Mouse (Mus musculus) forebrain, embryonic 16.5 days (tissue): ENCODE data around the gene Rps27l. TPM values are rescaled to one million over a fixed set of nuclear protein-coding genes. Genes with fewer than 3 reads are reported as not detected.

Source experiments
- ATAC-seq: fragments of 200-750 bp; cut with Nextera tagmentation; 2 replicates; pipeline ENCODE4 v1.8.0; 2017; ENCODE audit warnings: mild to moderate bottlenecking, moderate library complexity
- H3K27ac ChIP-seq: fragments of 300-500 bp; sonication (generic); 2 replicates; pipeline ENCODE4 v1.5.1; 2014; ENCODE audit warnings: low read length, control low read depth
- H3K27me3 ChIP-seq: fragments of 300-500 bp; sonication (generic); replicated peaks from 2 replicates; pipeline ENCODE4 v1.6.1; 2014; ENCODE audit warnings: low read length; ENCODE audit not compliant: control insufficient read depth, insufficient read depth
- H3K36me3 ChIP-seq: fragments of 300-500 bp; sonication (generic); 2 replicates; pipeline ENCODE4 v1.6.1; 2014; ENCODE audit not compliant: control insufficient read depth, insufficient read depth
- H3K4me1 ChIP-seq: fragments of 300-500 bp; sonication (generic); replicated peaks from 2 replicates; pipeline ENCODE4 v1.6.1; 2014; ENCODE audit warnings: low read length; ENCODE audit not compliant: control insufficient read depth, insufficient read depth
- H3K4me2 ChIP-seq: fragments of 300-500 bp; sonication (generic); 2 replicates; pipeline ENCODE4 v1.6.1; 2014; ENCODE audit warnings: mild to moderate bottlenecking, low read length, control low read depth
- H3K4me3 ChIP-seq: fragments of 300-500 bp; sonication (generic); replicated peaks from 2 replicates; pipeline ENCODE4 v1.5.1; 2014; ENCODE audit warnings: mild to moderate bottlenecking, low read length, control low read depth
- H3K9ac ChIP-seq: fragments of 300-500 bp; sonication (generic); replicated peaks from 2 replicates; pipeline ENCODE4 v1.6.1; 2014; ENCODE audit warnings: low read depth, low read length, control low read depth
- H3K9me3 ChIP-seq: fragments of 300-500 bp; sonication (generic); 2 replicates; pipeline ENCODE4 v1.6.1; 2016; ENCODE audit warnings: low read length; ENCODE audit not compliant: control insufficient read depth
- WGBS: fragments of 180-500 bp; shearing (Covaris S2); extraction: QIAGEN DNeasy Blood & Tissue Kit; methylation state at CpG from one replicate; pipeline ENCODE4 v1.1.7; 2014; 5-methylcytosine and 5-hydroxymethylcytosine counted together
- polyA plus RNA-seq: library from polyadenylated mRNA; unstranded; fragments of >200 nt; fragmentation: Nextera tagmentation; extraction: Ambion mirVana; gene quantifications from 2 replicates; pipeline ENCODE4 v1.2.1, GENCODE M21; 2015

The Rps27l gene
- polyA plus RNA-seq, 1 experiment from 2014 or later, result 253 TPM

GRCm38 (mm10) chr9:66937507-66937906 is 8.4 kb upstream of the Rps27l start:
- Histone ChIP-seq H3K9me3 (no peaks in the 10 kb centered on the region), H3K27me3 (no peaks in the 10 kb centered on the region), H3K4me2 (no peak overlapping the region), H3K4me3 (no peak overlapping the region), H3K27ac (no peak overlapping the region), H3K4me1 (peaks cover 17% of the 10 kb centered on the region), H3K9ac (no peak overlapping the region), H3K36me3 (no peaks in the 10 kb centered on the region)
- WGBS, result 39% methylated on average over 8 of the region's 8 CpGs
- no peak for ATAC-seq

GRCm38 (mm10) chr9:66938836-66939235 is 7.0 kb upstream of the Rps27l start:
- peak; percentile 7; the same call in 1 of the 2 replicates for ATAC-seq
- 3% methylated on average over 4 of the region's 4 CpGs for WGBS
- no peak overlapping the region for H3K4me2 ChIP-seq

GRCm38 (mm10) chr9:66945161-66945560 is 725 bp upstream of the Rps27l start:
- Histone ChIP-seq H3K4me2 (peak overlapping the region; percentile 57), H3K36me3 (peaks cover 2% of the 10 kb centered on the region; the same call in 1 of the 2 replicates), H3K9me3 (no peaks in the 10 kb centered on the region), H3K27ac (peak overlapping the region; percentile 96), H3K27me3 (no peaks in the 10 kb centered on the region), H3K9ac (peak overlapping the region; percentile 95), H3K4me1 (peaks cover 5% of the 10 kb centered on the region), H3K4me3 (peak overlapping the region; percentile 72)
- no peak for ATAC-seq
- 18% methylated on average over 4 of the region's 4 CpGs for WGBS

More at GRCm38 (mm10) chr9:66938836-66939235, 7.0 kb upstream of the Rps27l start:
- no peak overlapping the region for H3K4me3 ChIP-seq
- H3K27ac ChIP-seq, result no peak overlapping the region
- H3K36me3 ChIP-seq, result no peaks in the 10 kb centered on the region
- no peaks in the 10 kb centered on the region for H3K27me3 ChIP-seq
- H3K9me3 ChIP-seq, result no peaks in the 10 kb centered on the region
- H3K4me1 ChIP-seq, result peaks cover 9% of the 10 kb centered on the region
- no peak overlapping the region for H3K9ac ChIP-seq

GRCm38 (mm10) chr9:66948536-66948935 is 2.6 kb downstream of the Rps27l start:
- no peak overlapping the region for H3K4me2 ChIP-seq
- no peak overlapping the region for H3K4me3 ChIP-seq
- no peak overlapping the region for H3K9ac ChIP-seq
- no peak for ATAC-seq
- no peaks in the 10 kb centered on the region for H3K27me3 ChIP-seq
- peaks cover 5% of the 10 kb centered on the region for H3K4me1 ChIP-seq
- 95% methylated on average over 2 of the region's 2 CpGs for WGBS
- H3K27ac ChIP-seq, result no peak overlapping the region
- no peaks in the 10 kb centered on the region for H3K9me3 ChIP-seq
- peaks cover 2% of the 10 kb centered on the region; the same call in 1 of the 2 replicates for H3K36me3 ChIP-seq

- no peaks in the 10 kb centered on the region for H3K27me3 ChIP-seq
- no peak overlapping the region for H3K27ac ChIP-seq
Measured at GRCm38 (mm10) chr9:66952321-66952720, 6.4 kb downstream of the Rps27l start.

GRCm38 (mm10) chr9:66952886-66953285 is 7.0 kb downstream of the Rps27l start:
- H3K4me3 ChIP-seq, result no peak overlapping the region
- no peaks in the 10 kb centered on the region for H3K27me3 ChIP-seq
- 71% methylated on average over 2 of the region's 2 CpGs for WGBS
- no peak for ATAC-seq
- no peaks in the 10 kb centered on the region for H3K4me1 ChIP-seq
- peaks cover 2% of the 10 kb centered on the region; the same call in 1 of the 2 replicates for H3K36me3 ChIP-seq
- H3K9me3 ChIP-seq, result no peaks in the 10 kb centered on the region
- H3K4me2 ChIP-seq, result no peak overlapping the region
- no peak overlapping the region for H3K27ac ChIP-seq
- no peak overlapping the region for H3K9ac ChIP-seq

More at GRCm38 (mm10) chr9:66952321-66952720, 6.4 kb downstream of the Rps27l start:
- peaks cover 2% of the 10 kb centered on the region; the same call in 1 of the 2 replicates for H3K36me3 ChIP-seq
- ATAC-seq, result no peak
- H3K9me3 ChIP-seq, result no peaks in the 10 kb centered on the region
- H3K9ac ChIP-seq, result no peak overlapping the region
- WGBS, result 85% methylated on average over 8 of the region's 8 CpGs
- H3K4me2 ChIP-seq, result no peak overlapping the region
- H3K4me1 ChIP-seq, result no peaks in the 10 kb centered on the region
- H3K4me3 ChIP-seq, result no peak overlapping the region

- H3K4me2 ChIP-seq, result no peak overlapping the region
- no peak overlapping the region for H3K4me3 ChIP-seq
- no peaks in the 10 kb centered on the region for H3K27me3 ChIP-seq
- no peaks in the 10 kb centered on the region for H3K9me3 ChIP-seq
- H3K4me1 ChIP-seq, result no peaks in the 10 kb centered on the region
- ATAC-seq, result no peak
- H3K27ac ChIP-seq, result no peak overlapping the region
- H3K36me3 ChIP-seq, result no peaks in the 10 kb centered on the region
- 90% methylated on average over 3 of the region's 3 CpGs for WGBS
- H3K9ac ChIP-seq, result no peak overlapping the region
Measured at GRCm38 (mm10) chr9:66957451-66957850, 11.6 kb downstream of the Rps27l start.

GRCm38 (mm10) chr9:66961478-66961877 is 15.6 kb downstream of the Rps27l start:
- Histone ChIP-seq H3K4me3 (no peak overlapping the region), H3K27ac (no peak overlapping the region), H3K27me3 (no peaks in the 10 kb centered on the region), H3K9ac (no peak overlapping the region), H3K4me1 (no peaks in the 10 kb centered on the region), H3K9me3 (no peaks in the 10 kb centered on the region), H3K36me3 (no peaks in the 10 kb centered on the region), H3K4me2 (no peak overlapping the region)
- WGBS, result 74% methylated on average over 3 of the region's 3 CpGs
- ATAC-seq, result no peak

- no peak overlapping the region for H3K9ac ChIP-seq
- no peaks in the 10 kb centered on the region for H3K4me1 ChIP-seq
- 84% methylated on average over 8 of the region's 8 CpGs for WGBS
- H3K4me3 ChIP-seq, result no peak overlapping the region
- H3K9me3 ChIP-seq, result no peaks in the 10 kb centered on the region
- no peak for ATAC-seq
- H3K27me3 ChIP-seq, result no peaks in the 10 kb centered on the region
- peaks cover 8% of the 10 kb centered on the region for H3K36me3 ChIP-seq
- H3K4me2 ChIP-seq, result no peak overlapping the region
- H3K27ac ChIP-seq, result no peak overlapping the region
Measured at GRCm38 (mm10) chr9:66967492-66967891, 21.6 kb downstream of the Rps27l start.

GRCm38 (mm10) chr9:66971116-66971515 is 25.2 kb downstream of the Rps27l start:
- WGBS, result 73% methylated on average over 8 of the region's 8 CpGs
- Histone ChIP-seq H3K4me2 (no peak overlapping the region), H3K9me3 (no peaks in the 10 kb centered on the region), H3K27me3 (no peaks in the 10 kb centered on the region), H3K4me3 (no peak overlapping the region), H3K36me3 (peaks cover 8% of the 10 kb centered on the region), H3K27ac (no peak overlapping the region), H3K9ac (no peak overlapping the region), H3K4me1 (peaks cover 8% of the 10 kb centered on the region)
- no peak for ATAC-seq
